Mouse (Mus musculus): Measurements from ENCODE around the gene Lrch3.
"Not testable (repeated sequence)": the region's sequence is repeated elsewhere in the genome, so short reads cannot be mapped to it uniquely, and the experiment has no call there.

The Lrch3 gene

DNA sequence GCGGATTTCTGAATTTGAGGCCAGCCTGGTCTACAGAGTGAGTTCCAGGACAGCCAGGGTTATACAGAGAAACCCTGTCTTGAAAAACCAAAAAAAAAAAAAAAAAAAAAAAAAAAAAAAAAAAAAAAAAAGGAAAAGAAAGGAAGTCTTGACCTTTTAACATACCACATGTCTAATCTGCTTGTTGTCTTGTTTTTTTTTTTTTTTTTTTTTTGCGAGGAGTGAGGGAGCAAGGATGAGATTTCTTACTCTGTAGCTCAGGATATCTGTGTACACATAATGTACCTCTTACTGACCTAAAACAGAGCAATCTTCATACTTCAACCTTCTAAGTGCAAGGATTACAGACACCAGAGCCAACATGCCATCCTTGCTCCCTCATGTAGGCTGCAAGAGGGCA is 141.0 kb downstream of the Lrch3 start:
- DNase-seq (ENCODE audit: low spot score in 2 of 2) = not testable (repeated sequence)

DNA sequence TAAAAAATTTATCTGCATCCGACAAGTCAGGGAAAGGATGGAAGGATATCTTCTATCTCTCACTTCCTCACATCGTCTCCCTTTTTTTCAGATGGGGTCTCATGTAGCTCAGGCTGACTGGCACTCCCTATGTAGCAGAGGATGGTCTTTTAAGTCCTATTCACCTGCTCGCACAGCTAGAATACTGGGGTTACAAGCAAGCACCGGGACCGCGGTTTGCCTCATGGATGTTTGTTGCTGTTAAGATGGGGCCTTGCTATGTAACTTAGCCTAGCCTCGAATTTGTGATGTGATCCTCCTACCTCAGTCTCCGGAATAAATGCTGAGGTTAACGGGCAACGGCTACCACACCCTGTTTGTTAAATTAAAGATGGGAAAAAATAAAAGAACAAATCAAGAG is 141.8 kb downstream of the Lrch3 start:
- DNase-seq (ENCODE audit: low spot score in 2 of 2) = no peak

DNA sequence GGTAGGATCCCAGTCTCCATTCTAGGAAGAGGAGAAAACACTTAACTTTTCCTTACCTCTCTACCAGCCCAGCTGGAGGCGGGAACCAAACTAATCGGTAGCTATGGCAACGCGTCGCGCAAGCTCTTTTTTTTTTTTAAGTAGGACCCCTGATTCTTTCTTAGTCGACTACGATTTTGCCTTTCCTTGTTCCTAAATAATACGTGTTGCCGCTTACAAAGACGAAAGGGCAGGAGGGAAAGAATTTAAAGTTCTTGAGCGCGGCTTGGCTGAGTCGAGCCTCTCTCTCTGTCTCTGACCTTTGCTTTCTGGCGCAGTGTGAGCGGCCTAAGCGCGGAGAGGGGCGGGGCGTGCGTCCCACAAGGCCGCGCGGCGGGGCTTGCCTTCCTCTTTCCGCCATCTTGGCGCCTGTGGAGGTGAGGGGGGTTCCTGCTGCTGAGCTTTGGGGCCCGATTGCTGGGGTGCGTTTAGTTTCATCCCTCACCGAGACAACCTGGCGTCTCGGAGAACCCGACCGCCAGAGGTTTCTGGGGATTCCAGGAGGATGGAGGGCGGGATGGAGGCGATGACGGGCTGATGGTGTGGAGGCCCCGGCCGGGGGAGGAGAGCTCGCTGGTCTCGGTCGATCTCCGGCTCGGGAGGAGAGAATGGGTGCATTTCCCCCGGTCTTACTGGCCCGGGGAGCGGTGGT is 142.3 kb downstream of the Lrch3 start, which contains the start of the genes Iqcg and Rpl35a:
Gene Iqcg (minus strand): TSS at position 124 of the 691 bp plus-strand sequence.
Gene Rpl35a (plus strand): TSS at position 359 of the 691 bp plus-strand sequence.
- DNase-seq (ENCODE audit: low spot score in 2 of 2) = peak; percentile 82 to 88

DNA sequence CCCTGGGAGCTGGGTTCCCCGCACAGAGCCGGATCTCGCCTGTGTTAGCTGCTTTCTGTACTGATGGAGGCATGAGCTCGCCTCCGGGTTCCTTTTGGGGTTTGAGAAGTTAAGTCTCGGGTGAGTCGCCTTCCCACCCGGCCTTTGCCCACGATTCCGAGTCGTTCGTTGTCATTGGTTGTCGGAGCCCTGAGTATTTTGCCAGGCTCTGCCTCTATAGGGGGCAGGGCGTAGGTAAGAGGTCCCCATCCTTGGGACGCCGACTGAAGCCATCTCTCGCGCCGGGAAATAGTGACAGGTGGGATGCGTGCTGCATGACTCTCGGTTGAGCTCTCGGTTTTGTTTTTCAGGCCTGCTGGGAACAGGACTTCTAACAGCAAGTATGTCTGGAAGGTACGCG is 142.9 kb downstream of the Lrch3 start:
- peak in 1 of 2 experiments; percentile 18 for DNase-seq (ENCODE audit: low spot score in 2 of 2)

GRCm38 (mm10) chr16:33058033-33058432 is 144.1 kb downstream of the Lrch3 start:
- no peak for DNase-seq (ENCODE audit: low spot score in 2 of 2)

- not testable (repeated sequence) for DNase-seq (ENCODE audit: low spot score in 2 of 2)
Observed at GRCm38 (mm10) chr16:33058656-33059055, 144.8 kb downstream of the Lrch3 start.

GRCm38 (mm10) chr16:33059471-33059870 is 145.6 kb downstream of the Lrch3 start:
- DNase-seq (ENCODE audit: low spot score in 2 of 2) = no peak

DNA sequence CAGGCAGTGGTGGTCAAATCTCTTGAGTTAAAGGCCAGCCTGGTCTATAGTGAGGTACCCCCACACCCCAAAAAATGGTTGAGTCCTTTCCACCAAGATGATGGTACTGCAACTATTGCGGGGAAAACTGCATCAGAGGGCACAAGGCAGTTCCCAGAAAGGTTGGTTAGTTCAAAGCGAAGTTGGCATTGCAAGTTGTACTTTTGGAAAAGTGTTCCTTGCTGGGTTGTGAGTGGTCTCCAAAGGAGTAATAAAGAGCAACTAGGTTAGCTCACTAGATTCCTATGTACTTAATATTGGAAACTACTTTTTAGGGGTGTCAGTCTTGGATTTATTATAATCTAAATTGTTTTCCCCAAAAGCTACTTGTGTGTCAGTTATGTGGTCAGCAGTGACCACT is 147.0 kb downstream of the Lrch3 start:
- no peak for DNase-seq (ENCODE audit: low spot score in 2 of 2)

GRCm38 (mm10) chr16:33061400-33061799 is 147.5 kb downstream of the Lrch3 start:
- DNase-seq (ENCODE audit: low spot score in 2 of 2) = no peak

GRCm38 (mm10) chr16:33062024-33062681 is 148.3 kb downstream of the Lrch3 start, which contains the start of gene Lmln:
TSS of gene Lmln (plus strand) at chr16:33062521.
- peak; percentile 76 to 81 for DNase-seq (ENCODE audit: low spot score in 2 of 2)

DNA sequence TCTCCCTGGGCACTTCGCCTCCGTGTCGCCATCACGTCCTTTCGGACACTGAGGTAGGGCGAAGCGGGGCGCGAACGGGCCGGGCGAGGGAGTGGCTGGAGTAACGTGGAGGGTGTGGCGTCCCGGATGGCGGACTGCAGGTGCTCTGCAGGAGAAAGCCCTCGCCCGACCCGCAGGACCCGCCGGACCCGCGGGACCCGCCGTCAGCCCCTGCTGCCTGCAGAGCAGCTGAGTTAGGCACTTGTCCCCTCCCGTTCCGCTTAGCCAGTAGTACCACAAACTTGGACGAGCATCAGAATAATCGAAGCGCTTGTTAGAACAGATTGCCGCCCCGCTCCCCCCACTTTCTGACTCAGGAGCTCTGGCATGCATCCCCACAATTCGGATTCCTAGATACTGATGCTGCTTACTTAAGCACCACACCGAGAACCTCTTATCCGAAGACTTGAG is 148.8 kb downstream of the Lrch3 start:
- peak; percentile 49 to 60 for DNase-seq (ENCODE audit: low spot score in 2 of 2)

DNA sequence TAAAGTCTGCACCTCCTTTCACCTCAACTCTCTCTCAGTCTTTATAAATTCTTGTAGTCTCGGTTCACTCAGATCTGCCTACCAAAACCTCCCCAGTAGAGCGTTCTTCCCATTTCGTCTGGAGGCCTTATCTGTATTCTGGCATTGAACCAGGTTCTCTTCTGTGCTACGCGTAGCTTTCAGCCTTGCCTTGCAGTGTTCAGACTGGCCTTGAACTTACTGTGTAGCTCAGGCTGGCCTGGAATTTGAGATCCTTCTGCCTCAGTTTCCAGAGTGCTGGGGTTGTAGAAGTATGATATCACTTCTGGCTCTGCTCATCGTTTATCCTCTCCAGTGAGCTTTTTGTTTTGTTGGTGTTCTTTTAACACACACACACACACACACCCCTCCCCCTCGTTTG is 149.4 kb downstream of the Lrch3 start:
- DNase-seq (ENCODE audit: low spot score in 2 of 2) = no peak

GRCm38 (mm10) chr16:33064636-33065035 is 150.7 kb downstream of the Lrch3 start:
- no peak for DNase-seq (ENCODE audit: low spot score in 2 of 2)

All from frontal cortex, postnatal 14 days (tissue).